Mouse (Mus musculus) thymus, postnatal 0 days (tissue): ENCODE results near the gene Lonp2. TPM values are rescaled to one million over a fixed set of nuclear protein-coding genes. Genes with fewer than 3 reads are reported as not detected.
A peak's percentile ranks its signal among the peaks of the same experiment; 100 is the strongest.

Experiments
- DNase-seq: peaks from one replicate; pipeline ENCODE4 v3.0.0-alpha.2; 2015; ENCODE audit warnings: low spot score
- microRNA-seq: library from miRNA; unstranded; fragments of <30 nt; microRNA quantifications from one replicate; pipeline ENCODE4, GENCODE M21; 2016; ENCODE audit warnings: borderline number of aligned reads
- polyA plus RNA-seq: library from polyadenylated mRNA; unstranded; fragments of >200 nt; fragmentation: Nextera tagmentation; extraction: Ambion mirVana; gene quantifications from 2 replicates; pipeline ENCODE4 v1.2.1, GENCODE M21; 2015

The Lonp2 gene
- polyA plus RNA-seq, 1 experiment from 2014 or later: 66.7 TPM

DNA sequence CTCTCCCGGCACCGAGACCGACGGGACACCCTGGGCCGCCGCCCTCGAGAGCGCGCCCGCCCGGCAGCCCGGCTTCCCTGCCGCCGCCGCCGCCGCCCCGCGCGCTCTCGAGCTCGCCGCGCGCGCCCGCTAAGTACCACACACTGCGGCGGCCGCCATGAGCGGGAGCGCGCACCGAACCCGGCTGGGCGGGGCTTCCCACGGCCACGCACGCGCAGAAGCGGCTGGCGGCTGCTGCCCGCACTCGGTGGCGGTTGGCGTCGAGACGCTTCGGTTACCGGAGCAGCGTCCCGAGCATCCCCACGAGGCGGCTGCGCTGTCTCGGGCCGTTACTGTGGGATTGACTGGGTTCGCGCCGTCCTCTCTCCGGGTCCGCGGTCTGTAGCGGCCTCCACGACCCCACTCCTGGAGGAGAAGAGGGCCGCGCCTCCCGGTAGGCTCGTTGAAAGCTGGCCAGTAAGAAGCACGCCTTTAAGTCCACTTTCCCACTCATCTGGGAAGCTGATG, 122.1 kb downstream of the Lonp2 start:
- DNase-seq: peak; percentile 93

DNA sequence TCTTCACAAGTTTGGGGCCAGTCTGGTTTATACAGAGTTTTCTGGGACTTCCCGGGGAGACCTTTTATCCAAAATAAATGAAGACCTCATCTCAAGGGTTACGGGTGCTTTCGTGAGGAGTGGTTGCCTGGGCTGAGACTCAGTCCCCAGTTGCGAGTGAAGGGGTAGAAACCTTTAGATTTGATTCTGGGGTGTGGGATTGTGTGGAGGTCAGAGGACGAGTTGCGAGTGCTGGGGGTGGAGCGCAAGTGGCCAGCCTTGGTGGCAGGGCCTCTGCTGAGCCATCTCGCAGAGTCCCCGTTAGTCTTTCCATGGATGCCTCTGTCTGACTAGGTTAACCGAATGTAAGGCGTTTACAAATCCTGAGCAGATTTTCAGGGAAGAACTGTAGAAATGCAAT, 122.7 kb downstream of the Lonp2 start:
- DNase-seq: no peak

DNA sequence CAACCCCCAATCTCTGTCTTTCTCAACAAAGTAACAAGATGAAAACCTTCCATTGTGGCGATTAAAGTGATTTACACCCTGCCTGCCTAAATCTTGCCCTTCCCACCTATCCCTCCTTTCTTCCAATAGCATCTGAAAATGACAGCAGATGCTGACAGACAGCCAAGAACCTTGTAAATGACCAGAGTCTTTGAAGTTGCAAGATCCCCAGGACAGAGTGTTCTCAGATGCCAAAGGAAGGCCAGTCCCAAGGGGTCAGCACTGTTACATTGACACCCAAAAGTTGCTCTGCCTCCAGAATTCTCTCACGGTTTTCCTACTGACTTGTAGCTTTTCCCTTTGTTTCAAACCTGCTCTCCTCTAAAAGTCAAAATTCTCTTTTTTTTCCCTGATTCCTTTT, 126.0 kb downstream of the Lonp2 start:
- DNase-seq: no peak

DNA sequence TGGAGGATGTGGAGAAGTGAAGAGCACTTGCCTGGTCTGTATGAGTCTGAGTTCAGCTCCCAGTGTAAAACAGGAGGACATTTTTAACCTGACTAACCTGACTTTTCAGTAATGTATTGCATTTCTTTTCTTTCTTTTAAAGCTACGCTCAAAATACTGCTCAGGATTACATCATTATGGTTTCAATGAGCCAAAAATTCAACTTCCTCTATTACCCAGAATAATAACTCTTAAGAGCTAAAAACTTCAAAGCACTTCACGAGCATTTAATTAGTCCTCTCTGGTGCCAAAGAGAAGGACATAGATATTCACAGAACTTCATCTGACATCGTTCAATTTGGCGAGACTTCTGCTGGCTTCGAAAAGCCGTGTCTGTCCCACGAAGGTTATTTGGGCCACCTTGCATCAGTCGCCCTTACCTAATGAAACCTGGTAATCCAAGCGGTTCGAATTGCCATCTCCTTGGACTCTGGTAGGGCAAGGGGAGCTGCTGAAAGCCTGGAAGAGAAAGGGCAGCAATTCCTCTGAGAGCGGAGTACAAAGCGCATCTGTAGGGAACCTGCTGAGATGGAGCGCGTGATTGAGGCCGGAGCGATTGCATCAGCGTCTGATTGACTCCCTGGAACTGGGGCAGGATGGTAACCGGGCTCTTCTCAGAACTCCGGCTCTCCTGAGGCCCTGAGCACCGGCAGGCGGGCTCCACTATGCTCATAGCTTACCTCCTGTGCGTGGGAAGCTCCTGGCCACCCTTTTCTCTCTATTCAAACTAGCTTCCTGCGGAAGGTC, 133.3 kb downstream of the Lonp2 start:
- DNase-seq: no peak

DNA sequence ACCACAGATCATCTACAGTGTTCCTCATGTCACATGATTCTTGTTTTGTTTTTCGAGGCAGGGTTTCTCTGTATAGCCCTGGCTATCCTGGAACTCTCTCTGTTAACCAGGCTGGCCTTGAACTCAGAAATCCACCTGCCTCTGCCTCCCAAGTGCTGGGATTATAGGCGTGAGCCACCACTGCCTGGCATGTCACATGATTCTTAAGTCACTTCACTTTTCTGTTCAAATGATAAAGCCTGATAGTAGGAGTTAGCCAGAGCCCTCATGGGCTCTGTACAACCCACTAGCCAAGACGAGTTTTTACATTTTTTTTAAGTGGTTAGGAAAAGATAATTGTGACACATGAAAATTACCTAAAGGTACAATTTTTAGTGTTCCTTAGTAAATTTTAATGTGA, 134.8 kb downstream of the Lonp2 start:
- no peak for DNase-seq

DNA sequence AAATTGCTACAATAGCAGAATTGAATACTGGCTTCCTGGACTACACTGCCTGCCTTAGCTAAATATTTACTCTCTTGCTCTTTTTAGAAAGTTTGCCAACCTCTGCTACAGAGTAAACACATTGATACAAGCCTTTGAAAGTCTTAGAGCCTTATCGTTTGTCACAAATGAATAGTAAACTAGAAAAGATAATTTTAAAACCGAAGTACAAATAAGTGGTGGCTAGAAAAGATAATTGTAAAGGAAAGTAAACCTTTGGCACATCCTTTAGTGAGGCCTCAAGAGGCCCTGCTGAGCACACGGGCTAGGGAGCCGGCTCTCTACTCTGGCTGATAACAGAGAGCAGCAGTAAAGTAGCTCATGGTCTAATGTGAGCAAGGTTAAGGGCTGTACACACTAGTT, 135.2 kb downstream of the Lonp2 start:
- no peak for DNase-seq

DNA sequence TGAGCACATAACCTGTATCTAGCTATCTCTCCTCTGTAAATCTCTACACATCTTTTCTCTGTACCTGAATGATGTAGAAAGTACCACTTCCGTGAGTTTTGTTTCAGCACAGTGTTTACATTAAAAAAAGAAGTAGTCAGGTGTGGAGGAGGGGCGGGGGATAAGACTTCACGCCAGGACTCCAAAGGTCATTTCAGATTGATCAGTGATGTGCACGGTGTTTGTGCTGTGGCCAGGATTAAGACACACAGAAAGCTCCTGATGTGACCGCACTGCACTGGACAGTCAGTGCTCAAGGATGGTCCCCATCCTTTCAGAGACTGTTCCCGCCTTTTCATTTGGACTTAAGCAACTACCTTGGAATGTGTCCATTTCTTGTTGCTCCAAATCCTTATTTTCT, 136.9 kb downstream of the Lonp2 start:
- no peak for DNase-seq

DNA sequence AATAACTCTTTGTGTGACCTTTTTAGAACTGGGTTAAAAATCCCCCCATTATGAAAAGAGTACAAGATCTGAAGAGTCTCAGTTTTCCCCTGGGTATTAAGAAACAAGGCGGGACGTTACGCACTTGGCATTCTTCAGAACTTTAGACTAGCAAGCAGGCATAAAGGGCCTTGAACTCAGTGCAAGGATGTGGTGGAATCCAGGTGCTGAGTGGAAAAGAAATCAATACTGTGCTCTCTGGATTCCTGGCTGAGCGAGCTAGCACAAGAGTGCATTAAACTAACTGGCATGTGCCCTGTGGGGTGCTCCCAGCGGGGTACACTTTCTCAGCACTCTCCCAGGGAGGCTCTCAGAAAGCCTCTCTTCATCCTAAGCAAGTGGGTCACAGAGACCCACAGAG, 139.0 kb downstream of the Lonp2 start:
- DNase-seq: no peak

DNA sequence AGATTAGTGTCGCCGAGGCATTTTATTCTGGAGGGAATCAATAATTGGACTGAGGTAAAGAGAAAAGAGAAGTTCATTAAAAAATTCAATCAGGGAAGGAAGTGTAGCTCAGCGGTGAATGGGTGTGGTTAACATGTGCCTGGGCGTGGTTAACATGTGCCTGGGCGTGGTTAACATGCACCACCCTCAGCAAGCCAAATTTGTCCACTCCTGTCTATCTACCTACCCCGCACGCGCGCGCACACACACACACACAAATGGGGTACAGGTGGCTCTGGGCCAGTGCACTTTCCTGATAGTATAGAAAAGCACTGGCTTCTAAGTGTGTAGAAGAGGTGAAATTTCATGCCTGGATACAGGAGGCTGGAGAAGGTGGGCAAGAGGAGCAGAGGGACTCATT, 141.3 kb downstream of the Lonp2 start:
- DNase-seq: no peak

DNA sequence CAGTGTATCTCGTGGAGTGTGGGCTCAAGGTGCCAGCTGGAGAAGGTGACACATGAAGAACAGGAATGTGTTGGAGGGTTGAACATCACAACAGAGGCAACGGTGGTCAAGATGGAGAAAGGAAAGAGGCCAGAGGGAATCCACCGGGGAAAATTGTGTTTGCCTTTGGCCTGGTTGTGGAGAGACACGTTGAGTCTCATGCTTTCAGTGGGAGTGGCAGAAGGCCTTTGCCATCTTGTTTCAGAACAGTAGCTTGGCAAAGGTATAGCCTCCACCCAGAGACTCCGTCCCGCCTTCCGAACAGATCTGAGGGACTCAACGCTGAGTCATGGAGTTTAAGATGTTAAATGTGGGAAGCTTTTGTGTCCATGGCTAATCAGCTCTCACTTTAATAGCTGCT, 141.8 kb downstream of the Lonp2 start:
- DNase-seq: no peak

DNA sequence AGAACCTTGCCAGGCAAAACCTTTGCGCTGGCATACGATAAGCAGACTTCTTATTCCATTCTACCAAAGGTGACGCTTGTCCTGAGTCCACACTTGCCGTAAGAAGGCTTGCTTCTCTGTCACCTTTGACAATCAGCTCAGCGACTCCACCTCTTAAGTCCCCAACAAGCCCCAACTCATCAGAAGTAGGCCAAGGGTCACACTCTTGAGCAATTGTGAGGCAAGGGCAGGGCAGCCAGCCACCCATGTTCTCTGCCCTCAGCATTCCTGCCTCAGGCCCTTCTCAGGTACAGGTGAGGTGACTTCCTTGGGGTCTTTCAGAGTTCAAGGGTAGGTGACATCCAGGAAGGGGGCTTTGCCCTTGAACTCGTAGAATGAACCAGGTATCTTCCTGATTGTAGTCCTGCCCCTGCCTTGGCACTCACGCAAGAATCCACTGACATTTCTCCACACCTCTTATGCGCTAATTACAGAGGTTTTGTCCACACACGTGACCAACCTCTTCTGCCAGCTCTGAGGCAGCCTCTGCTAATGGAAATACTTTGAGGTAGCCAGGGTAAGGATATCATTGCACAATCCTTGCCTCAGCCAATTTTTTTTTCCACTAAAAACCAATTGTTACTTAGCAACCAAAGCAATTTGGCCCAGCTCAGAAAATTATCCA, 142.8 kb downstream of the Lonp2 start:
- DNase-seq: no peak

DNA sequence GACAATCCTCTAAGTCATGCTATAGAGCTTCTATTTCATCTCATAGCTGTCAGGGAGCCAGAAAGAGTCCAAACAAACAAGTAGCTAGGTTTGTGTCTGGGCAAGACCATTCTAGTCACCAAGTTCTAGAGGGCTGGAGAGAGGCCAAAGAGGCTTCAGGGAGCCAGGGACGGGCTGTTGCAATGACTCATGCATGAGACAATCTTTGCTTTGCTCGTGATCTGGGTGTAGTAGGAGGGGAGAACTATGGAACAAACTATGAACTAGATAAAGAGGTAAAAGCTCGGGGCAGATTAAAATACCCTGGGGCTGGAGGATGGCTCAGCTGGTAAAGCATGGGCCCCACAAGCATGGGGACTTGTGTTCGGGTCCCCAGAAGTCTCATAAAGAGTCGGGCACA, 144.7 kb downstream of the Lonp2 start:
- no peak for DNase-seq

DNA sequence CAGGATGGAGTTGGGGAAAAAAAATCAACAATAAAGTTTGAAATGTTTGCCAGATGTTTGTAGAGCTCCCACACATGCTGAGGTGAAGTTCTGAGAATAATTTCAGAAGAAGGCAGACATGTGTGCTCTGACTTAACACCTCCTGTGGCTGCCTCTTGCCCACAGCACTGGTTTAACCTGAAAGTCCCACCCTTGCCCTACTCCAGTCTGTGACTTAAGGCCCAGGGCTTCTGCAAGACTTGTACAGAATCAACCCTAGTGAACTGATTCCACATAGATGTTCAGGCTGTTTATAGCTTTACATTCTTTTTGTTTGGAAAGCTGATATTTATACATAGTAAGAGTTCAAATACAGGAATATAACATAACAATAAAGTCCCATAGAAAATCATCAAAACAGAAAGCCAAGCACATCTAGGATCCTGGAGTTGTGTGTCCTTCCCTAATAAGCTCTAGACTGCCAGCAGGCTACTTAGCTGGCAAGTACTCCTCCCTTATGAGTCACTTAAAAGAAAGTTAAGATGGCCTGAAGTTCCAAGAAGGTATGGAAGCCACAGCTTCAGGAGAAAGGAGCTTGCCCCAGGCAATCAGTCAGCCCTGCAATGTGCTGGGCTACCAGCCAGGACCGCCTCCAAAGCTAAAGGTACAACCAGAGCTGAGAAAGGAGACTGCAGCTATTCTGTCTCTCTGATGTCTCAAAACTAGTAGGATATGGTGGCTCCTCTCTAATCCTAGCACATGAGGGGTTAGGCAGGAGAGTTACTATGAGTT, 146.3 kb downstream of the Lonp2 start:
- no peak for DNase-seq

Small RNA genes within 50 kb of the gene (microRNA-seq; reads per million reads assigned to microRNA genes)
- not detected for gene Gm44348

Other genes with a start within 250 kb of the Lonp2 start
- gene Abcc12, start 43.4 kb upstream of the Lonp2 start, polyA plus RNA-seq: 0.09 and 0.10 TPM in 2 replicates
- gene Gm10638, start 121.7 kb downstream of the Lonp2 start, polyA plus RNA-seq: 4.5 and 4.8 TPM in 2 replicates
- 36.4 and 41.5 TPM in 2 replicates for gene Siah1a, start 121.9 kb downstream of the Lonp2 start, polyA plus RNA-seq